Mouse (Mus musculus): Measurements from ENCODE around the gene Gm8127.
"Not testable (repeated sequence)": the region's sequence is repeated elsewhere in the genome, so short reads cannot be mapped to it uniquely, and the experiment has no call there.

DNA sequence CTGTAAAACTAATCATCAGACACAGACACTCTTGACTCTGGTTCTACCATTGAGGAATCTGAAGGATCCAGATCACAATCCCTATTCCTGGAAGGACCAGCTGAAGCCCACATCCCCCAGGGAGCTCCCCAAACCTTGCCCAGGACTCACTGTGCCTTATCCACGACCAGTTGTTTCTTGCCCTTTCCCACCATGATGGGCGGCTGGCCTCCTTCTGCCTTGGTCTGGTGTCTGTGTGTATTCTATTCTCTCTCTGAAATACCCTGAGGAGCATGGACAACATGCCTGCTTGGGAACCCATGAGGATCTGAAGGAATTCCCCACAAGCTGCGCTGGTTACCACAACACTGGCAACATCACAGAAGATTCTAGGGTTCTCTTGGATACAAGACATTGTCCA, at the start of gene Gm8127:
- TF ChIP-seq CTCF (IDR thresholded peaks at IDR 0.05; ENCODE audit: low read depth, low read length); POLR2A (IDR thresholded peaks at IDR 0.05; ENCODE audit: borderline replicate concordance, low read depth, low read length): not testable (repeated sequence)

All from bone marrow macrophage, adult 2 months (primary cell).